ENCODE assay signal across 14 mouse cellular contexts in genomic region chr1:22293310-22293709, GRCm38 (mm10).
"Had no signal": no experiment of that assay in that cellular context is flagged by ENCODE, and none has a peak within 500 bp of the region (broad histone marks: within the 10 kb centered on the region; RNA-seq: fewer than 3 reads in every experiment).

No protein-coding gene starts in this region.

- H3K9ac ChIP-seq: lung, embryonic 14.5 days; midbrain, embryonic 13.5 days; midbrain, embryonic 15.5 days; neural tube, embryonic 12.5 days; stomach, embryonic 15.5 days had no signal

- H3K27ac ChIP-seq: midbrain, embryonic 13.5 days; midbrain, embryonic 15.5 days; neural tube, embryonic 12.5 days; stomach, embryonic 15.5 days; stomach, postnatal 0 days had no signal

- DNase-seq: lung, adult 18-20 months; lung, embryonic 14.5 days; lung, postnatal 10 days; lung, postnatal 4 days; right cerebral cortex, postnatal 14 days; thymus, adult 2 months; thymus, postnatal 25 days; thymus, postnatal 4 days had no signal

- H3K4me3 ChIP-seq: midbrain, embryonic 13.5 days; midbrain, embryonic 15.5 days; neural tube, embryonic 12.5 days; stomach, embryonic 15.5 days had no signal

- ATAC-seq: midbrain, embryonic 13.5 days; midbrain, embryonic 15.5 days had no signal

- H3K27me3 ChIP-seq: midbrain, embryonic 13.5 days; midbrain, embryonic 15.5 days; neural tube, embryonic 12.5 days; stomach, embryonic 15.5 days had no signal

- H3K4me2 ChIP-seq: lung, embryonic 14.5 days; midbrain, embryonic 11.5 days; midbrain, embryonic 13.5 days; midbrain, embryonic 15.5 days; neural tube, embryonic 12.5 days; stomach, embryonic 15.5 days had no signal

- H3K4me1 ChIP-seq: neural tube, embryonic 12.5 days; stomach, embryonic 15.5 days had no signal

- H3K9me3 ChIP-seq: midbrain, embryonic 13.5 days; midbrain, embryonic 15.5 days; neural tube, embryonic 12.5 days; stomach, embryonic 15.5 days had no signal

- H3K36me3 ChIP-seq: midbrain, embryonic 15.5 days; neural tube, embryonic 12.5 days; stomach, embryonic 15.5 days had no signal
